ENCODE assay signal across 30 mouse cellular contexts in the genomic region with DNA sequence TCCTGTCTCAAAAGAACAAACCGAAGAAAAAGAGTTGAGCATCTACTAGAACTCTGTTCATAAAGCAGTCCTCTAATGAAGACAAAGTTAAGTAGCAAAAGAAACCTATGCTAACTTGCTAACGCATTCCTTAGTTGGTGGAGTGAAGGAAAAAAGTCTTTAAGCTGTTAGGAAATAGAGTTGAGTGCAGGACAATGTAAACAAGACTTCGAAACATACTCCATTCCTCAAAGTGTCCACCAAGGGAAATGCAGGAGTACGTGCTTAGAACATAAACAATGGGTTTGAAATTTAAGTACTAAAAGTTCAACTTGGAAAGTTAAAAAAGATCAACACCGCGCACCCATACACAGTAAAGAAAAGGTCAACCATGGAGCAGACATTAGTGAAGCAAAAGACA. TPM values are rescaled to one million over a fixed set of nuclear protein-coding genes. Genes with fewer than 3 reads are reported as not detected.
"Had no signal": no experiment of that assay in that cellular context is flagged by ENCODE, and none has a peak within 500 bp of the region (broad histone marks: within the 10 kb centered on the region; RNA-seq: fewer than 3 reads in every experiment).

No protein-coding gene starts in this region.

- H3K27ac ChIP-seq: embryonic facial prominence, embryonic 10.5 days; embryonic facial prominence, embryonic 12.5 days; embryonic facial prominence, embryonic 13.5 days; embryonic facial prominence, embryonic 15.5 days; forebrain, embryonic 10.5 days; forebrain, embryonic 12.5 days; forebrain, embryonic 13.5 days; forebrain, embryonic 15.5 days; gastrocnemius, adult 2 months; heart, adult 2 months had no signal

- H3K4me1 ChIP-seq: embryonic facial prominence, embryonic 12.5 days; embryonic facial prominence, embryonic 13.5 days; embryonic facial prominence, embryonic 15.5 days; forebrain, embryonic 10.5 days had no signal

- H3K27me3 ChIP-seq: embryonic facial prominence, embryonic 12.5 days; forebrain, embryonic 15.5 days had no signal

- ATAC-seq: forebrain, embryonic 13.5 days; forebrain, embryonic 14.5 days; forebrain, embryonic 15.5 days; forebrain, embryonic 16.5 days; forebrain, postnatal 0 days had no signal

- H3K4me2 ChIP-seq: embryonic facial prominence, embryonic 12.5 days; embryonic facial prominence, embryonic 13.5 days; embryonic facial prominence, embryonic 15.5 days; forebrain, embryonic 12.5 days; forebrain, embryonic 13.5 days; forebrain, embryonic 15.5 days had no signal

- H3K9ac ChIP-seq: embryonic facial prominence, embryonic 12.5 days; embryonic facial prominence, embryonic 13.5 days; embryonic facial prominence, embryonic 15.5 days; forebrain, embryonic 12.5 days; forebrain, embryonic 13.5 days; forebrain, embryonic 15.5 days; forebrain, postnatal 0 days had no signal

- H3K9me3 ChIP-seq: embryonic facial prominence, embryonic 10.5 days; embryonic facial prominence, embryonic 12.5 days; embryonic facial prominence, embryonic 13.5 days; embryonic facial prominence, embryonic 15.5 days; forebrain, embryonic 10.5 days; forebrain, embryonic 12.5 days; forebrain, embryonic 13.5 days; forebrain, embryonic 15.5 days had no signal

- H3K4me3 ChIP-seq: embryonic facial prominence, embryonic 10.5 days; embryonic facial prominence, embryonic 12.5 days; embryonic facial prominence, embryonic 13.5 days; embryonic facial prominence, embryonic 15.5 days; erythroblast, embryonic 14.5 days; forebrain, embryonic 10.5 days; forebrain, embryonic 12.5 days; forebrain, embryonic 13.5 days; forebrain, embryonic 15.5 days; gastrocnemius, adult 2 months; heart, adult 2 months had no signal

- H3K36me3 ChIP-seq: embryonic facial prominence, embryonic 10.5 days; embryonic facial prominence, embryonic 12.5 days; embryonic facial prominence, embryonic 13.5 days; embryonic facial prominence, embryonic 15.5 days; forebrain, embryonic 10.5 days; forebrain, embryonic 12.5 days; forebrain, embryonic 15.5 days had no signal

- DNase-seq: cerebellum, adult 2 months; cerebellum, adult 8-10 months; cerebellum, adult 9-10 months; cerebellum, adult 9-11 months; cerebellum, postnatal 10 days; cerebellum, postnatal 14 days; cerebellum, postnatal 25 days; cerebellum, postnatal 36 days; embryo, embryonic 11 days; forebrain, postnatal 0 days; gastrocnemius, adult 2 months; gastrocnemius, postnatal 10 days; gastrocnemius, postnatal 14 days; gastrocnemius, postnatal 25 days; gastrocnemius, postnatal 36 days; heart, adult 11 months; heart, adult 18-20 months; heart, adult 2 months had no signal

RNA-seq across cellular contexts. Expression of gene Hrh2, which starts 38.2 kb away (rescaled TPM):
- polyA plus RNA-seq: embryonic facial prominence, embryonic 10.5 days; embryonic facial prominence, embryonic 13.5 days; erythroblast, embryonic 14.5 days; forebrain, embryonic 11.5 days; forebrain, embryonic 12.5 days had no signal
